Mouse (Mus musculus) embryonic fibroblast, embryonic 13.5 days (primary cell): Measurements from ENCODE around the gene Olfr279. TPM values are rescaled to one million over a fixed set of nuclear protein-coding genes. Genes with fewer than 3 reads are reported as not detected.

ENCODE experiments used
- H3K27ac ChIP-seq: 2 replicates; pipeline ENCODE4 v1.5.1; 2012; ENCODE audit warnings: low read length, control low read depth, inconsistent platforms; ENCODE audit not compliant: insufficient read depth
- H3K4me1 ChIP-seq: 2 replicates; pipeline ENCODE4 v1.6.1; 2011; ENCODE audit warnings: low read length; ENCODE audit not compliant: control insufficient read depth, insufficient read depth
- H3K4me3 ChIP-seq: 2 replicates; pipeline ENCODE4 v1.5.1; 2011; ENCODE audit warnings: mild to moderate bottlenecking, control low read depth, low read length; ENCODE audit not compliant: insufficient read depth
- CTCF ChIP-seq: IDR thresholded peaks from 2 replicates; pipeline ENCODE4 v1.5.1; 2011; ENCODE audit warnings: mild to moderate bottlenecking, control low read depth, low read length, moderate library complexity, borderline replicate concordance; ENCODE audit not compliant: insufficient read depth
- POLR2A ChIP-seq: IDR thresholded peaks from 2 replicates; pipeline ENCODE4 v1.6.1; 2011; ENCODE audit warnings: low read depth, mild to moderate bottlenecking, control low read depth, low read length, moderate library complexity
- polyA plus RNA-seq: library from polyadenylated mRNA; stranded (reverse); fragments of >200 nt; gene quantifications from 2 replicates; pipeline ENCODE4 v1.2.4, GENCODE M21; 2011; ENCODE audit warnings: low read depth; ENCODE audit not compliant: missing spikeins, insufficient read length

Olfr279 gene
- polyA plus RNA-seq, 1 experiment: not detected

DNA sequence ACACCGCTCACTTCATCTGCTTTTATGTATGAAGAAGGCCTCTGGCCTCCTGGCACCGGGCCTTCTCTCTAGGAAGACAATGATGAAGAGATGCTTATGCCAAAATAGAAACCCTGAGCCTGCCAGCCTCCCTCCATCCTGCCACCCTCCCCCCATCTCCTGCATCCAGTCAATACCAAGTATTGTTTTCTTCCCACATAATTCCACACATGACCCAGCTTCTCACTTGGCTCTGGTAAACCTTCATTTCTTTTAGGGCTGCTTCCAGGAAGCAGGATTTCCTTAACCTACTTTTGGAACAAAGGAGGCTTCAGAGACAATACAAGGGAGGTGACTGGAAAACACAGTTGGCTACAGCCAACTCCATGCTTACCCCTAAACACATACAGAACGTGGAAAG, 9.5 kb upstream of the Olfr279 start, which contains the start of gene Lalba:
Lalba (minus strand) TSS at position 21 of the 400 bp plus-strand sequence.
- Histone ChIP-seq H3K4me3 (no peak within 1 kb of the TSS), H3K27ac (no peak within 1 kb of the TSS), H3K4me1 (no peaks in the 10 kb centered on the region)
- TF ChIP-seq CTCF: no peak
- TF ChIP-seq POLR2A: no peak

DNA sequence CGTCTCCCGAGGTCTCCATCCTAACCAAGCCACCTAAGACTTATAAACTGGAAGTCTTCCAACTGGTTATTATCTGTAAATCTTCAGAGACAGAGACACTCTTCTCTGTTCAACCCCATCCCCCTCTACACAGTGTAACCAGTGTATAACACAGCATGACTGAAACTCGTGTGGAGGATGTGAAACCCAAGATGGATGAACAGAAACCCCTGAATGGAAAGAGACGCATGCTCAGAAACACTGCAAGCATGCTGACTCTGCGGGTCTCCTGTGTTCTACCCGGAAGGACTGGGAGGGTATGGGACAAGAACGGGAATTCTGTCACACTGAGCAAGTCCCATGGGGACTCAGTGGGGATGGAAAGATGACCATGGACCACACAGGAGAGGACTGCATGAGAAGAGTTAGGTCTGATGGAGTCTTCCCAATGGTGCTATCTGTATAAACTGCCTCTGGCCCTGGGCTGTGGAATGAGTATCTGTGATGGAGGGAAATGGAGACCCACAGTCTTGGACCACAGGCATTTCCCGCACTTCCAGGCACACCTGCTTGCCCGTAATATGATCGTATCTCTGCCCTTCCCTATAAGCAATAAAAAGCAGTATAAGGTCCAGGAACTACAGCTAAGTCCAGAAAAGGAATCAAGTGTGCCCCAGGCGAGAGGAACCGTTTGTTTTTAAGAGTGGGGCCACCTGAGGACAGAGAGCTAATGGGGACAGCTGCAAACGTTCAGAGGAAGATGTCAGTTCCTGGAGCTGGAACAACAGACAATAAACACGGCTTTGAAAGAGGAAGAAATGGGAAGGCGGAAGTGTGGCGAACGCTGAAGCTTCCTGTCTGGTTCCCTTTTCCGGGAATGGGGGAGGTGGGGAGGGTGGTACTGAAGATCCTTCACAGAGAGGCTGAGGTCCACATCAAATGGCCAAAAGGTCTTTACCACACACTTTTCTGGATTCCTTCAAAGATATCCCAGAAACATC, 8.0 kb upstream of the Olfr279 start:
- no peak overlapping the region for H3K4me3 ChIP-seq
- H3K4me1 ChIP-seq: no peaks in the 10 kb centered on the region
- no peak overlapping the region for H3K27ac ChIP-seq
- TF ChIP-seq CTCF: no peak
- no peak for TF ChIP-seq POLR2A

DNA sequence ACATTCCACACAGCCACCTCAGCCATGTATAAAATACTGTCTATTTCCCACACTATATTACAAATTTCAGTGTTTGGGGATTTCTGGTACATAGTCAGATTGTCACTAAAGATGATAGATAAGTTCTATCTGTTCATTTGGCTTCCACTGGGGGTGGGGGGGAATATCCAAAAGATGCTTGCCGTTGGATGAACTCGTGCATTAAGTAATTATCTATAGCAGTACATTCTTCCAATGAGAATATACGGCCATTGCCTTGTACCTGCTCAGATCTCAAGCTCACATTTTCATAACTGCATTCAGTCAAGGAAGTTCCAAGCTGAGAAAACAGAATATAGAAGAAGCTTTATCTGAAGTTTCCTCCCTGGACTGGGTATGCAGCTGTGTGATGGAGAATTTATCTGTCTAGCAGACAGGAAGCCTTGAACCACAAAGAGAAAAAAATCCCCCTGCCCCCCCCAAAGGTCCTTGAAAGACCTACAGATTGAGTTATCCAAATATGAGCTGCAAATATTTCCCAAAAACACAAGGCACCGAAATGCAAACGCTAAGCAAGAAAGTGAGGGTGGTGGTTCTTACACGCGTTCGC, 5.7 kb upstream of the Olfr279 start:
- no peak overlapping the region for H3K27ac ChIP-seq
- TF ChIP-seq CTCF (no peak), POLR2A (no peak)
- no peak overlapping the region for H3K4me3 ChIP-seq
- no peaks in the 10 kb centered on the region for H3K4me1 ChIP-seq

DNA sequence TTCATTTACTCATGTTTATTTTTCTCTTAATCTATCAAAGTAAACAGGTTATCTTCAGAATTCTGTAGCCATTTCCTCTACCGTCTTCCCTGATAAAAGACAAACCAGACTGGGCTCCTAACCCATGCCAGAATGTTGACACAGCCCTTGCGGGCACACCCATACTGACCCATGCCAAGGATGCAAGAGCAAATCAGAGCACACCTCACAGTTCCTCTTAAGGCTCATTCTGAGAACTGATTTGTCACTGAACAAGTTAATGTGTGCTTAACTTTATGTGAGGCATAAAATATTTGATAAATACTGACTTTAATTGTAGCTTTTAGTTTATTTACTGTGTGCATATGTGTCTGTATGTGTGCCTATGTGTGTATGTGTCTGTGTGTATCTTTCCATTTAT, 870 bp upstream of the Olfr279 start:
- no peak for TF ChIP-seq CTCF
- no peak for TF ChIP-seq POLR2A
- Histone ChIP-seq H3K4me3 (no peak overlapping the region), H3K27ac (no peak overlapping the region), H3K4me1 (no peaks in the 10 kb centered on the region)

DNA sequence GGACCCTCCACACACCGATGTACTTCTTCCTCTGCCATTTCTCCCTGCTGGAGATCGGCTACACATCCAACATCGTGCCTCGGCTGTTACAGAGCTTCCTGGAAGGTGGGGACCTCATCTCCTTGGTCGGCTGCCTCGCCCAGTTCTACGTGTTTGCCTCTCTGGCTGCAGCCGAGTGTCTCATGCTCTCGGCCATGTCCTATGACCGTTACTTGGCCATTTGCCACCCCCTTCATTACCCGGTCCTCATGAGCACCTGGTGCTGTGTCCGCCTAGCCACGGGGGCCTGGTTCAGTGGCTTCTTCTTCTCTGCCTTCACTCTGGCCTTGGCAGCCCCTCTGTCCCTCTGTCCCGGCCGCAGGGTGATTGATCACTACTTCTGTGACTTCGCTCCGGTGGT, 5.4 kb downstream of the Olfr279 start:
- Histone ChIP-seq H3K4me1 (no peaks in the 10 kb centered on the region), H3K4me3 (no peak overlapping the region), H3K27ac (no peak overlapping the region)
- no peak for TF ChIP-seq POLR2A
- no peak for TF ChIP-seq CTCF

DNA sequence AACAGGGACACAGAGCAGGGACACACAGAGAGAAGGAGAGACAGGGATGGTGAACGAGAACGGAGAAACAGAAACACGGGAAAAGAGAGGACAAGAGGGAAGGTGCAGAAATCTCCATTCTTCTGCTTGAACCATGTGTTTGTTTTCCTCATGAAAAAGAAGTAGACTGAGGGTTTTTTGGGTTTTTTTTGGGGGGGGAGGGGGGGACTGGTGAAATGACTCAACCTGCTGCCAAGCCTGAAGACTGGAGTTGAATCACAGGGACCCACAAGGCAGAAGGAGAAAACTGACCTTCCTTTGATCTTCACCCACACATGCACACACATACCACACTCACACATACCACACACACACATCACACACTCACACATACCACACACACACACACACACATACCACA, 11.1 kb downstream of the Olfr279 start:
- no peak for TF ChIP-seq POLR2A
- no peak for TF ChIP-seq CTCF
- Histone ChIP-seq H3K4me3 (no peak overlapping the region), H3K27ac (no peak overlapping the region), H3K4me1 (0 out of 2 replicates have a peak, but pooled peaks cover 6% of the 10 kb centered on the region)

DNA sequence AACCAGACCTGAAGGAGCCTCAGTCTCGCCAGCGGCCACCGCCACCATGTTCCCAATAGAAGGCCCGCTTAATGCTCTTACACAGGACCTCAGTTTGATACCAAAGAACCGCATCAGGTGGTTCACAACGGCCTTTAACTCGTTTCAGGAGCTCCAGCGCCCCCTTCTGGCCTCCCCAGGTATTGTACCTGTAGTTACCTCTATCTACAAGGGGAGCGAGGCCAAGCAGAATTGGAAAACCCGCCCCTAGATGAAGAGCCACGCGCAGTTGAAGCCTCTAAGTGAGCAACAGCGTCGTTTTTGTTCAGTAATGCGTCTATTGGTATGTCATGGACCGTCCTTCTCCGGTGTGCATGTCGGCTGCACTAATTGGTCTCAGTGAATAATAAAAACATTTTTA, 12.3 kb downstream of the Olfr279 start:
- no peak overlapping the region for H3K4me3 ChIP-seq
- no peak for TF ChIP-seq POLR2A
- TF ChIP-seq CTCF: peak; percentile 24; the same call in 1 of the 2 replicates
- 0 out of 2 replicates have a peak, but pooled peaks cover 6% of the 10 kb centered on the region for H3K4me1 ChIP-seq
- H3K27ac ChIP-seq: no peak overlapping the region

DNA sequence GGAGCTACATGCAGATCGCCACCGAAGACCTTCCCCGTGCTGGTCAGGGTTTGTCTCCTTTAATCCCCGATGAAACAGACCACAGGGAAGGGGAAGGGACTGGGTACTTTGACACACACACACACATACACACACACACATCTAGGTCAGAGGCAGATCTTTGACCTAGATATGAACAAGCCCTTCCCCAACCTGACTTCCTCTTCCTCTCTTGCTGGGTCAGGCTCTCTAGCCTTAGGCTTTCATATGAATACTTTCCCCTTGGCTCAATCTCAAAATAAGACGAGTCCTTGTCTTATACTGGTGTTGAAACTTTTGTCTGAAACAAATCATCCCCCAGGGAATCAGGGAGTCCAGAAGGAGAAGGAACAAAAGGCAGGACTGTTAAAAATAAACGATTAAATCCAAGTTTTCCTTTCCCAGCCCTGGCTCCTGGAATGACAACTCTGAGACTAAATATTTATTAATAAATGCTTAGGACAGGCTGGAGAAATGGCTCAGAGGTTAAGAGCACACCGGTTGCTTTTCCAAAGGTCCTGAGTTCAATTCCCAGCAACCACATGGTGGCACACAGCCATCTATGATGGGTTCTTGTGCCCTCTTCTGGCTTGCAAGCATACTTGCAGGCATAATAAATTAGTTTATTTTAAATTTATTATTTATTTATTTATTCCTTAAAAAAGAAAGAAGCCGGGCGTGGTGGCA, 14.2 kb downstream of the Olfr279 start:
- 0 out of 2 replicates have a peak, but pooled peaks cover 6% of the 10 kb centered on the region for H3K4me1 ChIP-seq
- TF ChIP-seq POLR2A (no peak), CTCF (no peak)
- H3K27ac ChIP-seq: no peak overlapping the region
- H3K4me3 ChIP-seq: no peak overlapping the region

DNA sequence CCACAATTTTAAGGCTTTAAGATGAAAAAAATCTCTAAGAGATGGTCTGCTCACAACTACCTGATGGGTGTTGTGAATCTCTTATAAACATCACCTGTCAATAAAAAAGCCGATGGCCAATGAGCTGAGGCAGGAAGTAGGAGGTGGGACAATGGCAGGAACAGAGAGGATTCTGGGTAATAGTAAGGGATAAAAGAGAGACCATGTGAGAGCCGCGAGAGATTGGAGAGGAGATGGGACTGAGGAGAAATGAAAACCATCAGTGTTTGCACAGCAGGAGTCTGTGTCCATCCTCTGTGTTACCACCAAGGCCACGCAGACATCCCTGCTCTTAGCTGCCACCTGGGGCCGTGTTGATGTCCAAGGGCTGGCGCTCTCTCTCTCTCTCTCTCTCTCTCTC, 15.1 kb downstream of the Olfr279 start:
- Histone ChIP-seq H3K4me1 (0 out of 2 replicates have a peak, but pooled peaks cover 6% of the 10 kb centered on the region), H3K27ac (no peak overlapping the region)
- no peak for TF ChIP-seq CTCF
- no peak for TF ChIP-seq POLR2A

More for the DNA sequence above, 15.1 kb downstream of the Olfr279 start:
- H3K4me3 ChIP-seq: no peak overlapping the region
